Mouse (Mus musculus) bone marrow, adult 2 months (tissue): ENCODE results near the gene Pdcd2l.

ENCODE experiments used
- CTCF ChIP-seq: fragments of 200-500 bp; IDR thresholded peaks from 2 replicates; pipeline ENCODE4 v1.5.1; 2011; ENCODE audit warnings: low read length, control low read depth; ENCODE audit not compliant: control insufficient read depth, insufficient read depth
- POLR2A ChIP-seq: fragments of 200-500 bp; IDR thresholded peaks from 2 replicates; pipeline ENCODE4 v1.6.1; 2011; ENCODE audit warnings: low read depth, mild to moderate bottlenecking, control low read depth, low read length, borderline replicate concordance; ENCODE audit not compliant: control insufficient read depth

- TF ChIP-seq CTCF (no peak), POLR2A (no peak)
These were observed 38.4 kb upstream of the Pdcd2l start for GRCm38 (mm10) chr7:34234610-34235561.
